Mouse (Mus musculus) heart, adult 9 months (tissue): ENCODE measurements around the gene Znrd1.
A peak's percentile ranks its signal among the peaks of the same experiment; 100 is the strongest.

Experiments
- DNase-seq, 2 experiments: peaks; one replicate each; pipeline ENCODE4 v3.0.0; 2022; ENCODE audit warnings: low spot score in 2 of 2

Znrd1 gene

GRCm38 (mm10) chr17:36971172-36971850, 13.0 kb upstream of the Znrd1 start:
- DNase-seq: no peak

- DNase-seq: no peak
Observed at GRCm38 (mm10) chr17:36970316-36970890, 12.0 kb upstream of the Znrd1 start.

- no peak for DNase-seq
Observed at GRCm38 (mm10) chr17:36966875-36967274, 8.5 kb upstream of the Znrd1 start.

GRCm38 (mm10) chr17:36961125-36961524, 2.8 kb upstream of the Znrd1 start:
- DNase-seq: no peak

- DNase-seq: no peak
Observed at GRCm38 (mm10) chr17:36958884-36959283, 525 bp upstream of the Znrd1 start.

- DNase-seq: no peak
Observed at GRCm38 (mm10) chr17:36953062-36953461, 5.3 kb downstream of the Znrd1 start.

- DNase-seq: no peak
Observed at GRCm38 (mm10) chr17:36952631-36953030, 5.7 kb downstream of the Znrd1 start.

- peak; percentile 96 to 98 for DNase-seq
Observed at GRCm38 (mm10) chr17:36950981-36951947, 7.1 kb downstream of the Znrd1 start, which contains the start of gene Ppp1r11. Gene Ppp1r11, minus strand, starts transcription at chr17:36951741.

GRCm38 (mm10) chr17:36949265-36949664, 9.1 kb downstream of the Znrd1 start:
- DNase-seq: no peak

- DNase-seq: no peak
Observed at GRCm38 (mm10) chr17:36948286-36948685, 10.1 kb downstream of the Znrd1 start.

GRCm38 (mm10) chr17:36947051-36947819, 11.1 kb downstream of the Znrd1 start:
- peak; percentile 35 to 48 for DNase-seq

- no peak for DNase-seq
Observed at GRCm38 (mm10) chr17:36944121-36944775, 14.1 kb downstream of the Znrd1 start.

- no peak for DNase-seq
Observed at GRCm38 (mm10) chr17:36943691-36944090, 14.7 kb downstream of the Znrd1 start.

GRCm38 (mm10) chr17:36942791-36943471, 15.4 kb downstream of the Znrd1 start, which contains the start of gene Rnf39:
Gene Rnf39, plus strand, starts transcription at chr17:36942918.
- no peak for DNase-seq

- DNase-seq: peak; percentile 49 to 67
Observed at GRCm38 (mm10) chr17:36942391-36942790, 16.0 kb downstream of the Znrd1 start.

GRCm38 (mm10) chr17:36938056-36938455, 20.3 kb downstream of the Znrd1 start:
- no peak for DNase-seq

- peak; percentile 63 to 65 for DNase-seq
Observed at GRCm38 (mm10) chr17:36931806-36932205, 26.6 kb downstream of the Znrd1 start.

- no peak for DNase-seq
Observed at GRCm38 (mm10) chr17:36931130-36931529, 27.2 kb downstream of the Znrd1 start.

GRCm38 (mm10) chr17:36930233-36930632, 28.1 kb downstream of the Znrd1 start:
- DNase-seq: peak; percentile 37 to 66

- no peak for DNase-seq
Observed at GRCm38 (mm10) chr17:36929236-36929932, 29.0 kb downstream of the Znrd1 start.
